Comparison of ENCODE assay signal across 9 mouse cellular contexts in the genomic region with DNA sequence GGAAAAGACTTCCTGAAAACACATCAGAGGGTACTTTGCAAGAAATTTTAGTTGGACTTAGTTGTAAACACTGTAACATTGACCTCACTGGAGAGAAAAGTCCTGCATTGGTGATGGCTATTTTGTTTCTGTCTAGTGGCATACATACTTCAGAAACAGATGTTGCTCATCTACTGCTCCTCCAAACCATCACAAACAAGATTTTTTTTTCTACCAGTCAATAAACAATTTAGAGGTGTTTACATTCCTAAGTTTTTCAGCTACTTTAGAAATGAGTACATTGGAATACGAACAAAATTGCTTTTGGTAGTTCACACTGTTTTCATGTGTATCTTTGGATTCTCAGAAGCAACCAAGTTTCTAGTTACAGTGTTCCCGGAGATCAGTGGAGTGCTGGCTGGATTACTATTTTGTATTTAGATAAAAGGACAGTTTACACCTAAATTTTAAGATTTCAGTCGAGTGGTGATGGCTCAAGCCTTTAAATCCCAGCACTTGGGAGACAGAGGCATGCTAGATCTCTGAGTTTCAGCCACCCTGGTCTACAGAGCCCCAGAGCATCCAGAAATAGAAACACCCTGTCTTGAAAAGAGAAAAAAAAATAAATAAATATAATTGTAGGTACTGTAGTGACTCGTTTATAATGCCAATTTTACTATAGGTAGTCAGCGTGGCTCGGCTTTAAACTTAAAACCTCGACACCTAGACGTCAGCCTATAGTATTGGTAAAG. TPM values are rescaled to one million over a fixed set of nuclear protein-coding genes. Genes with fewer than 3 reads are reported as not detected.
DNase-seq lines count a peak whose midpoint lies in the region; ATAC-seq lines count a peak whose summit lies in the region.
"Had no signal": no experiment of that assay in that cellular context is flagged by ENCODE, and none has a peak within 500 bp of the region (broad histone marks: within the 10 kb centered on the region; RNA-seq: fewer than 3 reads in every experiment).

No protein-coding gene starts in this region.

- peak overlapping the region; percentile 61 for H3K9ac ChIP-seq in forebrain, embryonic 11.5 days (ENCODE audit: low read length)
- H3K9ac ChIP-seq in liver, embryonic 11.5 days (ENCODE audit: low read depth, low read length): peak overlapping the region; percentile 74
- H3K9ac ChIP-seq in stomach, embryonic 14.5 days (replicated peaks; ENCODE audit: low read depth, low read length): no peak overlapping the region; the same call in 1 of the 2 replicates

- H3K4me3 ChIP-seq in megakaryocyte, embryonic 14.5 days (replicated peaks): peak overlapping the region; percentile 94
- H3K4me3 ChIP-seq in forebrain, embryonic 11.5 days (ENCODE audit: low read depth, low read length): peak overlapping the region; percentile 48
- peak overlapping the region; percentile 56 for H3K4me3 ChIP-seq in liver, embryonic 11.5 days (ENCODE audit: low read depth, low read length)
- H3K4me3 ChIP-seq in stomach, embryonic 14.5 days (ENCODE audit: low read depth, low read length): peak overlapping the region; percentile 48

- peaks cover 58% of the 10 kb centered on the region for H3K4me1 ChIP-seq in megakaryocyte, embryonic 14.5 days
- no peaks in the 10 kb centered on the region; the same call in 1 of the 2 replicates for H3K4me1 ChIP-seq in forebrain, embryonic 11.5 days (replicated peaks; ENCODE audit: control insufficient read depth, insufficient read depth, low read length)
- H3K4me1 ChIP-seq in liver, embryonic 11.5 days (replicated peaks; ENCODE audit: control insufficient read depth, insufficient read depth, low read length): 0 out of 2 replicates have a peak, but pooled peaks cover 6% of the 10 kb centered on the region
- H3K4me1 ChIP-seq in stomach, embryonic 14.5 days (ENCODE audit: control insufficient read depth, insufficient read depth, low read length): 0 out of 2 replicates have a peak, but pooled peaks cover 2% of the 10 kb centered on the region

- DNase-seq in forebrain, embryonic 11.5 days (ENCODE audit: low spot score): no peak
- DNase-seq in liver, embryonic 11.5 days (ENCODE audit: low spot score): no peak
- DNase-seq in cerebellum, postnatal 10 days: no peak
- DNase-seq in cerebellum, postnatal 14 days: no peak
- DNase-seq: cerebellum, adult 8-10 months had no signal

- H3K9me3 ChIP-seq in megakaryocyte, embryonic 14.5 days: peaks cover 5% of the 10 kb centered on the region; the same call in 1 of the 2 replicates
- H3K9me3 ChIP-seq in forebrain, embryonic 11.5 days (ENCODE audit: control insufficient read depth, low read length): no peaks in the 10 kb centered on the region
- no peaks in the 10 kb centered on the region for H3K9me3 ChIP-seq in liver, embryonic 11.5 days (ENCODE audit: control insufficient read depth, low read length)
- no peaks in the 10 kb centered on the region for H3K9me3 ChIP-seq in stomach, embryonic 14.5 days (ENCODE audit: control insufficient read depth, low read depth, low read length)

- peak overlapping the region; percentile 97 for H3K27ac ChIP-seq in forebrain, embryonic 11.5 days (ENCODE audit: low read depth, low read length)
- peak overlapping the region; percentile 95 for H3K27ac ChIP-seq in liver, embryonic 11.5 days (ENCODE audit: low read depth, low read length)
- peak overlapping the region; percentile 97 for H3K27ac ChIP-seq in stomach, embryonic 14.5 days (ENCODE audit: low read length)

- H3K4me2 ChIP-seq in forebrain, embryonic 11.5 days (ENCODE audit: low read depth, low read length, severe bottlenecking): peak overlapping the region; percentile 56
- H3K4me2 ChIP-seq in liver, embryonic 11.5 days: peak overlapping the region; percentile 69
- peak overlapping the region; percentile 42 for H3K4me2 ChIP-seq in stomach, embryonic 14.5 days (replicated peaks; ENCODE audit: low read depth, low read length)

- H3K36me3 ChIP-seq in megakaryocyte, embryonic 14.5 days (replicated peaks; ENCODE audit: low read length): no peaks in the 10 kb centered on the region
- H3K36me3 ChIP-seq in forebrain, embryonic 11.5 days (ENCODE audit: control insufficient read depth, insufficient read depth, low read length): no peaks in the 10 kb centered on the region
- no peaks in the 10 kb centered on the region for H3K36me3 ChIP-seq in liver, embryonic 11.5 days (ENCODE audit: control insufficient read depth, insufficient read depth, low read length)
- no peaks in the 10 kb centered on the region for H3K36me3 ChIP-seq in stomach, embryonic 14.5 days (ENCODE audit: control insufficient read depth, insufficient read depth, low read length)

- 44% methylated on average over 8 of the region's 8 CpGs for WGBS in forebrain, embryonic 11.5 days
- WGBS in liver, embryonic 11.5 days: 42% methylated on average over 8 of the region's 8 CpGs
- WGBS in stomach, embryonic 14.5 days: 24% methylated on average over 8 of the region's 8 CpGs

- no peak for ATAC-seq in megakaryocyte, adult 5-6 weeks (ENCODE audit: poor library complexity, severe bottlenecking)
- no peak for ATAC-seq in forebrain, embryonic 11.5 days (replicated peaks; ENCODE audit: low FRiP score)
- no peak for ATAC-seq in liver, embryonic 11.5 days (replicated peaks; ENCODE audit: low FRiP score)
- no peak for ATAC-seq in stomach, embryonic 14.5 days (ENCODE audit: insufficient number of reproducible peaks, insufficient read depth, low FRiP score, low read depth)
- ATAC-seq in CD4-positive, CD25-positive, alpha-beta regulatory T cell, adult 4 months: no peak

- no peaks in the 10 kb centered on the region for H3K27me3 ChIP-seq in megakaryocyte, embryonic 14.5 days (replicated peaks)
- H3K27me3 ChIP-seq in forebrain, embryonic 11.5 days (ENCODE audit: control insufficient read depth, insufficient read depth, low read length): no peaks in the 10 kb centered on the region
- H3K27me3 ChIP-seq in liver, embryonic 11.5 days (replicated peaks; ENCODE audit: control insufficient read depth, insufficient read depth, low read length): no peaks in the 10 kb centered on the region
- H3K27me3 ChIP-seq in stomach, embryonic 14.5 days (ENCODE audit: control insufficient read depth, insufficient read depth, low read length): no peaks in the 10 kb centered on the region

RNA-seq across cellular contexts. Expression of gene Ccnl1, which starts 15.6 kb away (rescaled TPM):
- 21.7 and 48.3 TPM in 2 replicates for polyA plus RNA-seq in megakaryocyte, embryonic 14.5 days (2012; ENCODE audit: insufficient read depth, low replicate concordance)
- 189 and 190 TPM in 2 replicates for total RNA-seq in megakaryocyte, adult 5-6 weeks (2015)
- 249 and 290 TPM in 2 replicates for total RNA-seq in megakaryocyte, adult 5-6 weeks (2017)
- polyA plus RNA-seq in forebrain, embryonic 11.5 days (2014; fragmentation: Nextera tagmentation; extraction: Ambion mirVana): 124 and 130 TPM in 2 replicates
- 107 TPM in 2 replicates for polyA plus RNA-seq in liver, embryonic 11.5 days (2014; fragmentation: Nextera tagmentation; extraction: Ambion mirVana)
- 137 and 146 TPM in 2 replicates for polyA plus RNA-seq in stomach, embryonic 14.5 days (2014; fragmentation: Nextera tagmentation; extraction: Ambion mirVana)
- polyA plus RNA-seq in CD4-positive, CD25-positive, alpha-beta regulatory T cell, adult 4 months (2017; shearing (Covaris generic)): 10 to 100 TPM; 49.5 to 88.6 TPM
